Mouse (Mus musculus) small intestine, adult 2 months (tissue): Measurements from ENCODE around the gene Lmx1b.

Experiments
- CTCF ChIP-seq: fragments of 200-500 bp; IDR thresholded peaks from 2 replicates; pipeline ENCODE4 v1.5.1; 2012; ENCODE audit warnings: low read depth, mild to moderate bottlenecking, control low read depth, inconsistent platforms, low read length, moderate library complexity, mixed read lengths; ENCODE audit not compliant: insufficient replicate concordance, insufficient read length; ENCODE audit errors: extremely low read depth
- POLR2A ChIP-seq: fragments of 200-500 bp; IDR thresholded peaks from 2 replicates; pipeline ENCODE4 v1.6.1; 2012; ENCODE audit warnings: low read depth, mild to moderate bottlenecking, control low read depth, inconsistent platforms, low read length, moderate library complexity

DNA sequence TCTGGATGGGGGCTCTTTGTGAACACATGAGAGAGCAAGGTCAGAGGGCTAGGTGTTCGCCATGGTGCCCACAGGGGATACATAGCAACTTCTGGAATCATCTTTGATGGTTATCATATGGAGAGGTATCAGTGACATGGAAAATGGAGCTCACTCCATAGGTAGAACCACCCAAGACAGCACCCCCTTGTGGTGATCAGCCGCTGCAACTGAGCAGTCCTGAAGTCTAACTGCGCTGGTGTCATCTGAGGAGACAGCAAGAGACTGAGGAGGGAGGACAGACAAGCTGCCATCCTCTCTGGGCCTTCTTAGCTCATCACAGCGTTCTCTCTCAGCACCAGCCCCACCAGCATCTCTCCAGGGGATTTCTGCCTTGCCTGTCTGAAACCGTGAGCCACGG lies 39.8 kb downstream of the Lmx1b start:
- peak; percentile 27; the same call in 1 of the 2 replicates for TF ChIP-seq CTCF
- TF ChIP-seq POLR2A: no peak
